Mouse (Mus musculus) megakaryocyte, embryonic 14.5 days (primary cell): ENCODE data around the gene Uap1l1.

Source experiments
- FLI1 ChIP-seq: IDR thresholded peaks from 2 replicates; pipeline ENCODE4 v1.6.1; 2012; ENCODE audit warnings: low read length, inconsistent platforms, mixed read lengths
- GATA1 ChIP-seq: IDR thresholded peaks from 3 replicates; pipeline ENCODE4 v1.6.1; 2012; ENCODE audit warnings: mixed read lengths, low read length, inconsistent platforms, borderline replicate concordance

- no peak for TF ChIP-seq GATA1
- no peak for TF ChIP-seq FLI1
Observed at GRCm38 (mm10) chr2:25328440-25328839, 37.0 kb downstream of the Uap1l1 start.
